19 mouse cellular contexts compared by ENCODE assay signal in genomic region chr4:31323816-31324215, GRCm38 (mm10).
DNase-seq lines count a peak whose midpoint lies in the region; ATAC-seq lines count a peak whose summit lies in the region.
"Had no signal": no experiment of that assay in that cellular context is flagged by ENCODE, and none has a peak within 500 bp of the region (broad histone marks: within the 10 kb centered on the region; RNA-seq: fewer than 3 reads in every experiment).

No protein-coding gene starts in this region.

- H3K4me1 ChIP-seq in forebrain, embryonic 10.5 days, result peaks cover 19% of the 10 kb centered on the region
- peaks cover 9% of the 10 kb centered on the region; the same call in 1 of the 2 replicates for H3K4me1 ChIP-seq in heart, embryonic 12.5 days (replicated peaks)
- H3K4me1 ChIP-seq: hindbrain, embryonic 15.5 days had no signal

- no peak overlapping the region for H3K4me3 ChIP-seq in forebrain, embryonic 10.5 days
- no peak overlapping the region for H3K4me3 ChIP-seq in heart, embryonic 12.5 days
- H3K4me3 ChIP-seq: embryonic facial prominence, embryonic 13.5 days; forebrain, embryonic 15.5 days; heart, embryonic 13.5 days; hindbrain, embryonic 15.5 days had no signal

- H3K9me3 ChIP-seq in forebrain, embryonic 10.5 days, result no peaks in the 10 kb centered on the region
- H3K9me3 ChIP-seq in heart, embryonic 12.5 days (replicated peaks), result no peaks in the 10 kb centered on the region
- H3K9me3 ChIP-seq: embryonic facial prominence, embryonic 13.5 days; forebrain, embryonic 15.5 days; heart, embryonic 13.5 days; hindbrain, embryonic 15.5 days had no signal

- H3K4me2 ChIP-seq in heart, embryonic 12.5 days, result no peak overlapping the region
- H3K4me2 ChIP-seq: embryonic facial prominence, embryonic 13.5 days; forebrain, embryonic 15.5 days; heart, embryonic 13.5 days; hindbrain, embryonic 15.5 days had no signal

- H3K27ac ChIP-seq in forebrain, embryonic 10.5 days, result no peak overlapping the region
- H3K27ac ChIP-seq in heart, embryonic 12.5 days (ENCODE audit: poor library complexity, severe bottlenecking), result no peak overlapping the region
- H3K27ac ChIP-seq: embryonic facial prominence, embryonic 13.5 days; forebrain, embryonic 15.5 days; heart, embryonic 13.5 days; hindbrain, embryonic 15.5 days had no signal

- 96% methylated on average over 3 of the region's 3 CpGs for WGBS in forebrain, embryonic 10.5 days
- 87% methylated on average over 3 of the region's 3 CpGs for WGBS in heart, embryonic 12.5 days

- no peaks in the 10 kb centered on the region for H3K36me3 ChIP-seq in forebrain, embryonic 10.5 days (replicated peaks)
- no peaks in the 10 kb centered on the region for H3K36me3 ChIP-seq in heart, embryonic 12.5 days
- H3K36me3 ChIP-seq: embryonic facial prominence, embryonic 13.5 days; forebrain, embryonic 15.5 days; heart, embryonic 13.5 days; hindbrain, embryonic 15.5 days had no signal

- peak; percentile 15; the same call in 1 of the 2 replicates for ATAC-seq in frontal cortex, adult (ENCODE audit: low TSS enrichment)
- ATAC-seq in heart, embryonic 12.5 days (ENCODE audit: insufficient number of reproducible peaks, low FRiP score), result no peak
- ATAC-seq: forebrain, embryonic 15.5 days; inflammation-experienced regulatory T-cells, adult 6 months had no signal

- H3K9ac ChIP-seq in heart, embryonic 12.5 days, result no peak overlapping the region
- H3K9ac ChIP-seq: embryonic facial prominence, embryonic 13.5 days; forebrain, embryonic 15.5 days; heart, embryonic 13.5 days; hindbrain, embryonic 15.5 days had no signal

- no peak for DNase-seq in frontal cortex, postnatal 10 days (ENCODE audit: low spot score in 2 of 2)
- DNase-seq in 3T3-L1 (ENCODE audit: low read depth, low spot score) (peak; percentile 54), 416B (ENCODE audit: low read depth) (peak; percentile 4)
- DNase-seq in adrenal gland, postnatal 36 days, result peak; percentile 18 to 23
- no peak for DNase-seq in forebrain, embryonic 10.5 days (ENCODE audit: extremely low spot score, low spot score)
- DNase-seq in gastrocnemius, postnatal 4 days (ENCODE audit: low spot score in 2 of 2), result no peak
- DNase-seq: cerebellum, adult 18-20 months; cerebellum, adult 9-11 months; cerebellum, postnatal 36 days; gastrocnemius, postnatal 14 days; heart, postnatal 36 days; kidney, adult 2 months had no signal

- H3K27me3 ChIP-seq in forebrain, embryonic 10.5 days (ENCODE audit: poor library complexity, severe bottlenecking), result peaks cover 9% of the 10 kb centered on the region
- H3K27me3 ChIP-seq in heart, embryonic 12.5 days (replicated peaks), result no peaks in the 10 kb centered on the region
- H3K27me3 ChIP-seq: embryonic facial prominence, embryonic 13.5 days; forebrain, embryonic 15.5 days; heart, embryonic 13.5 days; hindbrain, embryonic 15.5 days had no signal

Comparison
In these comparisons a context has a peak if more than half of its experiments do, and no peak if none do; other contexts are left out.
1. DNase-seq: peak in 3T3-L1 (single experiment), 416B (single experiment) and adrenal gland, postnatal 36 days (2 of 2); none in frontal cortex, postnatal 10 days (0 of 2), forebrain, embryonic 10.5 days (single experiment) and gastrocnemius, postnatal 4 days (0 of 2).